Mouse (Mus musculus): ENCODE measurements around the gene BC100530.
"Not testable (repeated sequence)": the region's sequence is repeated elsewhere in the genome, so short reads cannot be mapped to it uniquely, and the experiment has no call there.

Gene BC100530

DNA sequence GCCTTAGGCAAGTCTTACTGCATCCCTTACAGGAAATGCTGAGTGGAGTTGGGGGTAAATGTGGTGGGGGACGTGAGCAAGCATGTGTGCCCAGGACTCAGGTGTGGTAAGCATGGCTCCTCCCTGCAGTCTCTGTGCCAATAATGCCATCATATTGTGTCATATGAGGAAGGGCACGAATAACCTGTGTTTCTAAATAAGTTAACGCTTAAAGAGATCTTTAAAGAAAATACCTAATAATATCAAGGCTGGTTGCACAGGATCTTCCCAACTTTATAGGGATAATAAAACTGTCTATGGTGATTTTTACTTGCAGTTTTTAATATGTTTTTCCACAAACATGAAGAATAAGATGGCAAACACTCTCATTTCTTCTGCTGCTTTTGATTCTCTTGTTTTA lies at the start of gene BC100530:
Gene BC100530 (minus strand): TSS at position 101 of the 400 bp plus-strand sequence.
- not testable (repeated sequence) for DNase-seq

DNA sequence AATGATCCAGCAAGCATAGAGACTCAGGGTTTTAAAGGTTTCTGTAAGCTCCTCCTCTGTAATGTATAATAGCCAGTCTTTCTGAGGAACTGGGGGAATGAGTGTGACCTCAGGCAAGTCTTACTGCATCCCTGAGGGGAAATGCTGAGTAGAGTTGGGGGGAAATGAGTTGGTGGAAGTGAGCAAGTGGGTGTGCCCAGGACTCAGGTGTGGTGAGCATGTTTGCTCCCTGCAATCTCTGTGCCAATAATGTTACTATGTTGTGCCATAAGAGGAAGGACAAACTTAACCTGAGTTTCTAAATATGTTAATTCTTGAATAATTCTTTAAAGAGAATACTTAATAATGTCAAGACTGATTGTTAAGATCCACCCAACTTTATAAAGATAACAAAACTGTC lies 40.8 kb upstream of the BC100530 start, which contains the start of gene Stfa2:
Gene Stfa2 (minus strand): TSS at position 101 of the 400 bp plus-strand sequence.
- DNase-seq: no peak

DNA sequence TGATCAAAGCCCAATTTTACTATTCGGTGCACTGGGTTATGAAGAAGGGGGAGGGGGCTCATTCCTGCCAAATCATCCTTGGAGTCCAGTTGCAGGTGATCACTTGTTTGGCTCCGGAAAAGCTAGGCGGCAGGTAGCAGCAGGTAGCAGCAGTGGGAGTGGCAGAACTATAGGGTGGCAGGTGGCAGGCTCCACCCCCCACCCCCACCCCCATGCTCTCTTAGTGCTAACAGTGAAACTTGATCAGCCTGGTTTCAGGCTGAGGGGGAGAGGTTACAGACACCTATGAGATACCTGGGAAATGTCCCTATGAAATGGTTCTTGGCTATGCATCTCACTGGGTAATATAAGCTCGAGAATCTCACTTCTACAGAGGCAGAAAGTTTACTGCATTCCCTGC lies 21.5 kb upstream of the BC100530 start:
- no peak for DNase-seq

DNA sequence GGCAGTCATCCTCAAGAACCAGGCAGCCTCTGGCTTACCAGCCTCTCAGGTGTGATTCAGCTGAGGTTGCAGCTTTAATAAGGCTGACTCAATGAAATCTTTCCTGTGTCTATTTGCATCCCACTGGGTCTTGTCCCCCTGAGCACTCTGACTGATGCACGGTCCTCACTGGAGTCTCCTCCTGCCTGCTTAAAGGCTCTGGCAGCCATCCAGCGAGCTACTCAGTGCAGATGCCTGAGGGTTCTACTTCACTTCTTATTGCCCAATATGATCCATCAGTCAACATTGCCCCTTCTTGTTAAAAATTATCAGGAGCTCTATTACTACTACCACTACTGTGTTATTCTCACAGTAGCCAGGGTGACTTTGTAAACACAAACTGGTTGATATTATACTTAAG lies 30.4 kb downstream of the BC100530 start:
- DNase-seq: no peak

DNA sequence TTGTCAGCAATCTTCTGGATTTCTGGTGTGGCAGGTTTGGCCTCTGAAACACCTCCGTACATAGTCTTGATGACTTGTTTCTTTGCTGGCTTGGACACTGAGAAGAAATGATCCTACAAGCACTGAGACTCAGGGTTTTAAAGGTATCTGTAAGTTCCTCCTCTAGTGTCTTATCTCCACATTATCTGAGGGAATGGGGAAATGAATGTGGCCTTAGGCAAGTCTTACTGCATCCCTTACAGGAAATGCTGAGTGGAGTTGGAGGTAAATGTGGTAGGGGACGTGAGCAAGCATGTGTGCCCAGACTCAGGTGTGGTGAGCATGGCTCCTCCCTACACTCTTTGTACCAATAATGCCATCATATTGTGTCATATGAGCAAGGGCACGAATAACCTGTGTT lies 33.3 kb downstream of the BC100530 start, which contains the start of gene BC117090:
Gene BC117090 (minus strand): TSS at position 101 of the 400 bp plus-strand sequence.
- no peak for DNase-seq

DNA sequence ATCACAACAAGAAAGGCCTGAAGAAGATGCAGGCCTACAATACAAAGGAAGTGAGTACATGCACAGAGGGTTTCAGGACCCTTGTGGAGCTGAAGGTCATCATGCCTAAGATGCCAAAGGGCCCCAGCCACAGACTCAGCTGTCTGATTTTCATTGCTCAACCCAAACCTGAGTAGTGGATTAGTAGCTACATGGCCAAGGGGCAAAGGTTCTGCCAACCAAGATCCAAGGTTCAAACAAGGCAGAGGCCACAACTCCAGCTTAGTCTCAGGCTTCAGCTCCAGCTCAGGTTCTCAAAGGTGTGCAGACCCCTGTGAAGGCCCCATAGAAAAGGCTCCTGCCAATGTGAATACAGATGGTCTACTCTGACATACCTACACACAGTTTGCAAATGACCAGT lies 48.3 kb downstream of the BC100530 start:
- DNase-seq: no peak

DNA sequence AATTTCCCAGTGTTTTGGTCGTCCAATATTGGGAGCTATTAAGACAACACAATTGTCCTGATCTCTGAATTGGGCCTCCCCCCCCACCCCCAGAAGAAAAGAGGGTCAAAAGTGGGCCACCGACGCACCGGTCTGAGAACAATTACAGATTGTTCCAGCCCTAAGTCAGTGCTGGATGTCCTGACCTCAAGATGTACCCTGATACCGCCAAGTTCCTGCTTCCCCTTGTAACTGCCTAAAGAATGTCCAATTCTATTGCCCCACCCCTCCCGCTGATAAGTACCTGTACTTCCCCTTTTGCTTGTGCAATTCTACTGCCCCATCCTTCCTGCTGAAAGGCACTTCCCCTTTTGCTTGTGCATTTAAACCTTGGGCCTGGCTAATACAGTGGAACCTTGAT lies 51.4 kb downstream of the BC100530 start:
- not testable (repeated sequence) for DNase-seq
